Mouse (Mus musculus) intestine, embryonic 16.5 days (tissue): ENCODE measurements around the gene Eif4e3. TPM values are rescaled to one million over a fixed set of nuclear protein-coding genes. Genes with fewer than 3 reads are reported as not detected.

Experiments used
- ATAC-seq: fragments of 200-750 bp; cut with Nextera tagmentation; 2 replicates; pipeline ENCODE4 v1.8.0; 2017; ENCODE audit warnings: moderate TSS enrichment, moderate library complexity
- H3K27ac ChIP-seq: fragments of 300-500 bp; sonication (generic); 2 replicates; pipeline ENCODE4 v1.5.1; 2014; ENCODE audit warnings: mild to moderate bottlenecking, low read length
- H3K27me3 ChIP-seq: fragments of 300-500 bp; sonication (generic); replicated peaks from 2 replicates; pipeline ENCODE4 v1.6.1; 2014; ENCODE audit warnings: low read length, control low read depth, mixed read lengths; ENCODE audit not compliant: control insufficient read depth, insufficient read depth
- H3K36me3 ChIP-seq: fragments of 300-500 bp; sonication (generic); 2 replicates; pipeline ENCODE4 v1.6.1; 2014; ENCODE audit warnings: low read length, control low read depth; ENCODE audit not compliant: control insufficient read depth, insufficient read depth
- H3K4me1 ChIP-seq: fragments of 300-500 bp; sonication (generic); 2 replicates; pipeline ENCODE4 v1.6.1; 2014; ENCODE audit warnings: low read length, control low read depth, mixed read lengths; ENCODE audit not compliant: control insufficient read depth, insufficient read depth
- H3K4me2 ChIP-seq: fragments of 300-500 bp; sonication (generic); 2 replicates; pipeline ENCODE4 v1.6.1; 2014; ENCODE audit warnings: low read depth, low read length, control low read depth
- H3K4me3 ChIP-seq: fragments of 300-500 bp; sonication (generic); 2 replicates; pipeline ENCODE4 v1.5.1; 2014; ENCODE audit warnings: mild to moderate bottlenecking, low read length
- H3K9ac ChIP-seq: fragments of 300-500 bp; sonication (generic); 2 replicates; pipeline ENCODE4 v1.6.1; 2014; ENCODE audit warnings: low read depth, low read length
- H3K9me3 ChIP-seq: fragments of 300-500 bp; sonication (generic); 2 replicates; pipeline ENCODE4 v1.6.1; 2016; ENCODE audit warnings: low read length, control low read depth; ENCODE audit not compliant: control insufficient read depth
- WGBS: fragments of 180-500 bp; shearing (Covaris S2); extraction: QIAGEN DNeasy Blood & Tissue Kit; methylation state at CpG from one replicate; pipeline ENCODE4 v1.1.7; 2014; 5-methylcytosine and 5-hydroxymethylcytosine counted together
- polyA plus RNA-seq: library from polyadenylated mRNA; unstranded; fragments of >200 nt; fragmentation: Nextera tagmentation; extraction: Ambion mirVana; gene quantifications from 2 replicates; pipeline ENCODE4 v1.2.1, GENCODE M21; 2015

The Eif4e3 gene
- polyA plus RNA-seq, 1 experiment from 2014 or later: 10.1 TPM

DNA sequence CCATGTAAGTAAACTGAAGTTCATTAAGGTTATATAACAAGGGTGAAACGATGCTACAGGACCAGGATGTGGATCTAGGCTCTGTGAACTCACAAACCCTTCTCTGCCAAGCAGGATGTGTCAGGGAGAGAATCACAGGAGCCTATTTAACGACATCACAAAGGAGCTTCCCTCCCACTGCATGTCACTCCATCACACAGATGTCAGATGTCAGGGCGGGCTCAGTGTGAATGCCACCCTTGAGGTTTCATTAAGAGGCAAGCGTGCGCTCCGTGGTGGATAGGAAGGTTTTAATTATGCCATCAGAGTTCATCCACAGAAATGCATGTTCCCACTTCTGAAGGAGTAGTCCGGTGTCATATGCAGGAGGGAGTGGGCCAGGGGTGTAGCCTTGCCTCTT lies 60.5 kb downstream of the Eif4e3 start:
- 77% methylated on average over 7 of the region's 7 CpGs for WGBS
- Histone ChIP-seq H3K9me3 (no peaks in the 10 kb centered on the region), H3K27ac (no peak overlapping the region), H3K4me1 (peaks cover 6% of the 10 kb centered on the region; the same call in 1 of the 2 replicates), H3K27me3 (0 out of 2 replicates have a peak, but pooled peaks cover 2% of the 10 kb centered on the region), H3K4me2 (no peak overlapping the region), H3K4me3 (no peak overlapping the region), H3K36me3 (no peaks in the 10 kb centered on the region), H3K9ac (no peak overlapping the region)
- ATAC-seq: no peak

- H3K9ac ChIP-seq: no peak overlapping the region
- H3K4me1 ChIP-seq: peaks cover 4% of the 10 kb centered on the region
- no peak overlapping the region for H3K27ac ChIP-seq
- WGBS: 45% methylated on average over 2 of the region's 2 CpGs
- peak; percentile 56; the same call in 1 of the 2 replicates for ATAC-seq
- H3K36me3 ChIP-seq: no peaks in the 10 kb centered on the region
- no peak overlapping the region for H3K4me2 ChIP-seq
- 0 out of 2 replicates have a peak, but pooled peaks cover 2% of the 10 kb centered on the region for H3K27me3 ChIP-seq
- H3K4me3 ChIP-seq: no peak overlapping the region
- H3K9me3 ChIP-seq: no peaks in the 10 kb centered on the region
Observed at GRCm38 (mm10) chr6:99604758-99605157, 61.8 kb downstream of the Eif4e3 start.

GRCm38 (mm10) chr6:99602434-99602833 lies 64.1 kb downstream of the Eif4e3 start:
- ATAC-seq: no peak
- H3K9me3 ChIP-seq: no peaks in the 10 kb centered on the region

GRCm38 (mm10) chr6:99600886-99601285 lies 65.7 kb downstream of the Eif4e3 start:
- Histone ChIP-seq H3K9ac (0 out of 2 replicates have a peak overlapping the region, but pooled peaks have one; percentile 10), H3K4me3 (no peak overlapping the region), H3K36me3 (no peaks in the 10 kb centered on the region), H3K4me2 (no peak overlapping the region), H3K27me3 (0 out of 2 replicates have a peak, but pooled peaks cover 2% of the 10 kb centered on the region), H3K9me3 (no peaks in the 10 kb centered on the region), H3K4me1 (peaks cover 4% of the 10 kb centered on the region), H3K27ac (no peak overlapping the region)
- no peak for ATAC-seq
- 64% methylated on average over 8 of the region's 8 CpGs for WGBS

More at GRCm38 (mm10) chr6:99602434-99602833, 64.1 kb downstream of the Eif4e3 start:
- no peak overlapping the region for H3K9ac ChIP-seq
- H3K4me3 ChIP-seq: no peak overlapping the region
- peaks cover 4% of the 10 kb centered on the region for H3K4me1 ChIP-seq
- H3K4me2 ChIP-seq: no peak overlapping the region
- 0 out of 2 replicates have a peak, but pooled peaks cover 2% of the 10 kb centered on the region for H3K27me3 ChIP-seq
- H3K36me3 ChIP-seq: no peaks in the 10 kb centered on the region
- WGBS: 90% methylated on average over 7 of the region's 7 CpGs
- H3K27ac ChIP-seq: no peak overlapping the region

- peaks cover 4% of the 10 kb centered on the region for H3K4me1 ChIP-seq
- H3K4me3 ChIP-seq: 0 out of 2 replicates have a peak overlapping the region, but pooled peaks have one; percentile 12
- H3K36me3 ChIP-seq: no peaks in the 10 kb centered on the region
- H3K9ac ChIP-seq: no peak overlapping the region
- H3K9me3 ChIP-seq: no peaks in the 10 kb centered on the region
- 21% methylated on average over 10 of the region's 10 CpGs for WGBS
- H3K27ac ChIP-seq: no peak overlapping the region
- peak overlapping the region; percentile 43 for H3K4me2 ChIP-seq
- H3K27me3 ChIP-seq: 0 out of 2 replicates have a peak, but pooled peaks cover 2% of the 10 kb centered on the region
- peak; percentile 71 for ATAC-seq
Observed at GRCm38 (mm10) chr6:99600168-99600793, 66.3 kb downstream of the Eif4e3 start.

- Histone ChIP-seq H3K4me1 (peaks cover 4% of the 10 kb centered on the region), H3K9ac (no peak overlapping the region), H3K4me2 (no peak overlapping the region), H3K27me3 (0 out of 2 replicates have a peak, but pooled peaks cover 2% of the 10 kb centered on the region), H3K9me3 (no peaks in the 10 kb centered on the region), H3K36me3 (no peaks in the 10 kb centered on the region), H3K27ac (no peak overlapping the region), H3K4me3 (no peak overlapping the region)
- ATAC-seq: no peak
- WGBS: 30% methylated on average over 8 of the region's 8 CpGs
Observed at GRCm38 (mm10) chr6:99599651-99600050, 66.9 kb downstream of the Eif4e3 start.

- peaks cover 4% of the 10 kb centered on the region for H3K4me1 ChIP-seq
- H3K27ac ChIP-seq: no peak overlapping the region
- 71% methylated on average over 5 of the region's 5 CpGs for WGBS
- H3K9ac ChIP-seq: no peak overlapping the region
- H3K4me2 ChIP-seq: no peak overlapping the region
- no peaks in the 10 kb centered on the region for H3K36me3 ChIP-seq
- ATAC-seq: no peak
- no peak overlapping the region for H3K4me3 ChIP-seq
- no peaks in the 10 kb centered on the region for H3K9me3 ChIP-seq
- H3K27me3 ChIP-seq: 0 out of 2 replicates have a peak, but pooled peaks cover 2% of the 10 kb centered on the region
Observed at GRCm38 (mm10) chr6:99599229-99599628, 67.3 kb downstream of the Eif4e3 start.

DNA sequence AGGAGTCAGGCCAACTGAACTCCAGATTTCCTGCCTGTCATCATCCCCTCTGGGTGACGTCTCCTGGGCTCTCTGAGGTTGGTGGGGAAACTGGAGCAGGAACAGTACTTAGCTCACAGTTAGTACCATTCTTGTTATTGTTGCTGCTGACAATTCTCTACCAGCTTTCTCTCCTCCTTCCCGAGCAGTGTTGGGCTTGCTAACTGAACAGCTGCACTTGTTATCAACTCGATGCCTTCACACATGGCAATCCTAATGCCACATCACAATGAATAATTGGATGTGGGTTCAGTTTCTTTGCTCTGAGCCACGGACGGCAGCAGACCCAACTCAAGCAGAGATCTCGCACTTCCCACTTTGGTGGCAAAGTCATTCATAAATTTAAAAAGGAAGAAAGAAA lies 89.5 kb downstream of the Eif4e3 start:
- Histone ChIP-seq H3K4me1 (no peaks in the 10 kb centered on the region; the same call in 1 of the 2 replicates), H3K4me2 (no peak overlapping the region), H3K4me3 (no peak overlapping the region), H3K27me3 (no peaks in the 10 kb centered on the region), H3K36me3 (no peaks in the 10 kb centered on the region), H3K9me3 (no peaks in the 10 kb centered on the region), H3K9ac (no peak overlapping the region), H3K27ac (no peak overlapping the region)
- ATAC-seq: no peak
- WGBS: 68% methylated on average over 6 of the region's 6 CpGs

DNA sequence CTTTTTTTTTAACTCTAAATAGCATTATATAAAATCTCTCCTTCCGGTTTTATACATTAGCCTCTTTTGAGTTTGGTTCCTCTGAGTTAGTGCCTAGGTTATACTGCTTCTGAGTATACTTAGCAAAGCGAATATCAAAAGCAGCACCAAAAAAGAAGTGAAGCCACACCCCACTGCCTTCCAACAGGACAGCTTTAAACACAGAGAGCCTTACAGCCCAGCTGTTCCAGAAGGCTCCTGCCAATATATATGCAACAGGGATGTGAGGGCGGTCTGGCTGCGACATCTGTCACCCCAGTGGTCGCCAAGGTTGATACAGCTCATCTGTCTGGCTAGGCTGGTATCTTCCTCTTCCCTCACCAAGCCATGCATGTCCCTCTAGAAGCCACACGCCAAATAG lies 90.9 kb downstream of the Eif4e3 start:
- Histone ChIP-seq H3K4me2 (no peak overlapping the region), H3K9me3 (no peaks in the 10 kb centered on the region), H3K27me3 (no peaks in the 10 kb centered on the region), H3K4me3 (no peak overlapping the region), H3K4me1 (no peaks in the 10 kb centered on the region; the same call in 1 of the 2 replicates), H3K36me3 (no peaks in the 10 kb centered on the region), H3K27ac (no peak overlapping the region), H3K9ac (no peak overlapping the region)
- no peak for ATAC-seq
- 70% methylated on average over 6 of the region's 6 CpGs for WGBS
